Comparison of ENCODE assay signal across 8 mouse cellular contexts in genomic region chr6:86526032-86526960, GRCm38 (mm10). TPM values are rescaled to one million over a fixed set of nuclear protein-coding genes. Genes with fewer than 3 reads are reported as not detected.
DNase-seq lines count a peak whose midpoint lies in the region; ATAC-seq lines count a peak whose summit lies in the region.

TSS of gene Pcbp1 (minus strand) at chr6:86526321.

- H3K36me3 ChIP-seq in hindbrain, embryonic 11.5 days (ENCODE audit: control insufficient read depth, insufficient read depth, low read length) = no peaks in the 10 kb centered on the region

- H3K4me1 ChIP-seq in hindbrain, embryonic 11.5 days (replicated peaks; ENCODE audit: control insufficient read depth, insufficient read depth, low read length) = peaks cover 4% of the 10 kb centered on the region; the same call in 1 of the 2 replicates

- DNase-seq in MN1 (ENCODE audit: low spot score) = peak; percentile 95
- peak; percentile 96 for DNase-seq in cerebellum, adult 9-10 months
- DNase-seq in frontal cortex, adult 2 months (ENCODE audit: extremely low spot score in 1 of 2, low spot score in 1 of 2) = peak; percentile 83 to 96
- DNase-seq in hindbrain, embryonic 11.5 days (ENCODE audit: low spot score) = peak; percentile 98
- DNase-seq in layer of hippocampus, postnatal 10 days (ENCODE audit: low spot score in 2 of 2) = peak; percentile 99 to 100
- peak; percentile 96 for DNase-seq in lung, postnatal 10 days
- peak; percentile 99 for DNase-seq in ovary, postnatal 36 days (ENCODE audit: low spot score)
- peak; percentile 97 for DNase-seq in thymus, postnatal 25 days

- H3K9me3 ChIP-seq in hindbrain, embryonic 11.5 days (ENCODE audit: control insufficient read depth, low read length) = no peaks in the 10 kb centered on the region

- H3K9ac ChIP-seq in hindbrain, embryonic 11.5 days (ENCODE audit: low read depth, low read length) = peak within 1 kb of the TSS; percentile 97

- H3K4me2 ChIP-seq in hindbrain, embryonic 11.5 days (replicated peaks; ENCODE audit: low read depth, low read length) = peak within 1 kb of the TSS; percentile 74

- WGBS in hindbrain, embryonic 11.5 days = under 1% methylated on average over 76 of the region's 120 CpGs

- H3K27me3 ChIP-seq in hindbrain, embryonic 11.5 days (ENCODE audit: control insufficient read depth, insufficient read depth, low read length) = no peaks in the 10 kb centered on the region

- H3K4me3 ChIP-seq in hindbrain, embryonic 11.5 days (ENCODE audit: low read depth, low read length) = peak within 1 kb of the TSS; percentile 91

- ATAC-seq in hindbrain, embryonic 11.5 days (ENCODE audit: low FRiP score) = peak; percentile 90

- peak within 1 kb of the TSS; percentile 100 for H3K27ac ChIP-seq in hindbrain, embryonic 11.5 days (ENCODE audit: low read depth, low read length)

RNA-seq across cellular contexts. Expression of gene Pcbp1, which starts in this region (rescaled TPM):
- 169 and 180 TPM in 2 replicates for polyA plus RNA-seq in frontal cortex, adult 2 months (2012; rRNA removed)
- 382 and 432 TPM in 2 replicates for polyA plus RNA-seq in hindbrain, embryonic 11.5 days (2014; fragmentation: Nextera tagmentation; extraction: Ambion mirVana)
- 100 to 1,000 TPM; 159 to 184 TPM for total RNA-seq in layer of hippocampus, postnatal 10 days (2021)

Comparison
In these comparisons a context has a peak if more than half of its experiments do, and no peak if none do; other contexts are left out.
1. Peak in every context shown above with its lines: DNase-seq, ATAC-seq, H3K4me3 ChIP-seq and H3K27ac ChIP-seq.